Mouse (Mus musculus) embryonic fibroblast, embryonic 13.5 days (primary cell): Measurements from ENCODE around the gene Gm20696. TPM values are rescaled to one million over a fixed set of nuclear protein-coding genes. Genes with fewer than 3 reads are reported as not detected.

ENCODE experiments used
- H3K27ac ChIP-seq: 2 replicates; pipeline ENCODE4 v1.5.1; 2012; ENCODE audit warnings: low read length, control low read depth, inconsistent platforms; ENCODE audit not compliant: insufficient read depth
- H3K4me1 ChIP-seq: 2 replicates; pipeline ENCODE4 v1.6.1; 2011; ENCODE audit warnings: low read length; ENCODE audit not compliant: control insufficient read depth, insufficient read depth
- H3K4me3 ChIP-seq: 2 replicates; pipeline ENCODE4 v1.5.1; 2011; ENCODE audit warnings: mild to moderate bottlenecking, control low read depth, low read length; ENCODE audit not compliant: insufficient read depth
- CTCF ChIP-seq: IDR thresholded peaks from 2 replicates; pipeline ENCODE4 v1.5.1; 2011; ENCODE audit warnings: mild to moderate bottlenecking, control low read depth, low read length, moderate library complexity, borderline replicate concordance; ENCODE audit not compliant: insufficient read depth
- POLR2A ChIP-seq: IDR thresholded peaks from 2 replicates; pipeline ENCODE4 v1.6.1; 2011; ENCODE audit warnings: low read depth, mild to moderate bottlenecking, control low read depth, low read length, moderate library complexity
- polyA plus RNA-seq: library from polyadenylated mRNA; stranded (reverse); fragments of >200 nt; gene quantifications from 2 replicates; pipeline ENCODE4 v1.2.4, GENCODE M21; 2011; ENCODE audit warnings: low read depth; ENCODE audit not compliant: missing spikeins, insufficient read length

The Gm20696 gene
- polyA plus RNA-seq, 1 experiment, result 5.2 TPM

DNA sequence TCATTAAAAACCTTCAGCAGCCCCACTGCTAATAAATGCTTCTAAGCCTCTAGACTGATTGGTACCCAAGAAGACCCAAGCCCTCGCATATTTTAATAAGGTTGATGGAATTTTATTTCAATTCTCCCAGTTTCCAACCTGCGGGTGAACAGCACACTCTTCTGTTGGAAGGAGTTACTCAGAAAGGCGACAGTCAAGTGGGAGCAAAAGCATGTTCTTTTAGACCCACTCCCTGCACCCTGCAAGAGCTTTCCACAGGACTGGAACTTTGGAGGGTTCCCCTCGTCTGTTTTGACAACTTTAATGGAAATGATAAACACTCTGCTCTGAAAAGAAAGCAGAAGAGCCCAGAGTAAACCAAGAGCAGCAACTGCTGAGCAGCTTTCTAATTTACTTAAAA, 401.4 kb downstream of the Gm20696 start:
- Histone ChIP-seq H3K27ac (no peak overlapping the region), H3K4me3 (no peak overlapping the region), H3K4me1 (peaks cover 23% of the 10 kb centered on the region)
- TF ChIP-seq CTCF, result no peak
- no peak for TF ChIP-seq POLR2A

GRCm38 (mm10) chr6:99264192-99265093, 402.2 kb downstream of the Gm20696 start:
- no peak overlapping the region for H3K4me3 ChIP-seq
- TF ChIP-seq CTCF (no peak), POLR2A (no peak)
- H3K4me1 ChIP-seq, result peaks cover 23% of the 10 kb centered on the region
- H3K27ac ChIP-seq, result no peak overlapping the region

DNA sequence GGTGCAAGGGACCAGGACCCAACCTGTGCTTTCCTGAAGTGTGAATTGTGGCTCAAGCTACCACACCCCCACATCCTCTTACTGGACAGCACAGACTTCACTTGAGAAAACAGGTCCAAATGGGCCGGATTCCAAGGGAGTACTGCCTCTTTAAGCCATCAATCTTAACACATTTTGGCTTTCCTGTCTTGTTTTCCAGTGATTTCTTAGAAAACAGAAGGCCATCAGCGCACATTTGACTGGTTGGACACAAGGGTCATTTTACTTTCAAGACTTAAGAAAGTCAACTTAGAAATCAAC, 402.8 kb downstream of the Gm20696 start:
- TF ChIP-seq POLR2A (no peak), CTCF (no peak)
- Histone ChIP-seq H3K27ac (no peak overlapping the region), H3K4me1 (peaks cover 23% of the 10 kb centered on the region), H3K4me3 (no peak overlapping the region)

DNA sequence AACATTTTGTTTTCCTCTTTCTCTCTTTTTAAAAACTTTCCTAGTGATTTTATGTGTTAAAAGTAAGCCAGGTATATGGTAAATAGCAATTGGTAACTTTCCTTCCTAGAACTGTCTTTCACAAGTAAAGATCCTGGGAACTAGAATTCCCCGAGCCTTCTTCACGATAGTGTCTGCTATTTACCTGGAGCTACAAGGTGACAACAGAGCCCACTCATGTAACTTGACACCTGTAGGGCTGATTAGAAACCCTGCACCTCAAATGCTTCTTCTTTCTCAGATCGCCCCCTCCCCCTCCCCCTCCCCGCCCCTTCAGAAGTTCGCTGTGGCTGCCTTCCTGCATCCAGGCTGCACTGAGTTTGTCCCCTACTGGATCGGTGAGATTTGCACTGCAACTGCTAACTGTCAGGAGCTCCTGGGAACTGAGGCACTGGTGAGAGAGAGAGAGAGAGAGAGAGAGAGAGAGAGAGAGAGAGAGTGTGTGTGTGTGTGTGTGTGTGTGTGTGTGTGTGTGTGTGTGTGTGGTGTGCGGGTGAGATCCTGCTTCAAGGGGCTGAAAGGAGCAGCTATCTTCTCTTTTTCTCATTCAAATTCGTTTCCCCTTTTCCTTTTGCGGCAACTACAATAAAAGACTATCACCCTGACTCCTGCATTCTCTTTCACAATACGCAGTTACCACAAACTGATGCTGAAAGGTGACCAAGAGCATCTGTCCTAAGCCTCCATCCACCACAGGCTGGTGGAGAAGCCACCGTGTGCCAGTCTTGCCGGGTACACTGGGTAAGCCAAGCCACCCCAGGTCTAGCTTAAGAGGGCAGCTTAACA, 403.3 kb downstream of the Gm20696 start:
- no peak overlapping the region for H3K4me3 ChIP-seq
- no peak for TF ChIP-seq CTCF
- TF ChIP-seq POLR2A, result no peak
- H3K27ac ChIP-seq, result no peak overlapping the region
- peaks cover 23% of the 10 kb centered on the region for H3K4me1 ChIP-seq

DNA sequence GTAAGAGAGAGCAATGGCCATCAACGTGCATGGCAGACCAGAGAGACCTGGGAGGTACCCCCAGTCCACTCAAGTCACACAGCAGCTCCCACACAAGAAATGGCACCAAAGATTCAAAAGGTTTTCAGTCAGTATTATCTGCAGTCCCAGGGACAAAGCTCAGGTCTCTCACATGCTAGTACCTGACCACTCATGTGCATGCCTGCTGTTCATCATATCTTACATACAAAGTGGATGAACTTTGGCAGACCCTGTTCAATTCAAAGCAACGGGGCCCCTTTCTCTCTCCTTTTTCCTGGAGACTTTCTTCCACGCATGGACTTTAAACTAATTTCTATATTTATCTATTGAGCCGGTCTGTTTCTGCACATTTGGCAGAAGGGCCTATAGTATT, 404.9 kb downstream of the Gm20696 start:
- Histone ChIP-seq H3K4me1 (peaks cover 23% of the 10 kb centered on the region), H3K4me3 (no peak overlapping the region), H3K27ac (no peak overlapping the region)
- TF ChIP-seq POLR2A (no peak), CTCF (no peak)

GRCm38 (mm10) chr6:99260941-99261736, 405.5 kb downstream of the Gm20696 start:
- H3K4me3 ChIP-seq, result no peak overlapping the region
- H3K27ac ChIP-seq, result no peak overlapping the region
- H3K4me1 ChIP-seq, result peaks cover 22% of the 10 kb centered on the region
- TF ChIP-seq CTCF (no peak), POLR2A (no peak)

GRCm38 (mm10) chr6:99258346-99258745, 408.3 kb downstream of the Gm20696 start:
- TF ChIP-seq POLR2A (no peak), CTCF (no peak)
- Histone ChIP-seq H3K4me3 (no peak overlapping the region), H3K27ac (no peak overlapping the region), H3K4me1 (peaks cover 9% of the 10 kb centered on the region)

DNA sequence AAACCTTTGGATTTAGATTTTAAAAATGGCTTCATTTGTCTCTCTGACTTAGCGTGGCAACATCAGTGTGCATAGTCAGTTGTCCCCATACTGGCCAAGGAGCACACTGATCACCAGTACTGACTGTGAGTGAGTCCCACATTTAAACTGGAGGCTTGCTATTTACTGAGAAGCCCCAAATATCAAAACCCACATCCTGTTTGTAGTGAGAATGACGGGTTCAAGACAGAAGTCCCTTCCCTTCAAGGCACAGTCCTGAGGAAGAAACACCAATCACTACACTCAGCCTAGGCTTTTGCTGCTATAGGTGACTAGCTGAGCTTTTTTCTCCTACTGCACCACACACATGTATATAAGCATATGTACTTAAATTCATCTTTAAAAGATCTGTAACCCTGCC, 408.9 kb downstream of the Gm20696 start:
- Histone ChIP-seq H3K4me3 (no peak overlapping the region), H3K4me1 (peaks cover 8% of the 10 kb centered on the region), H3K27ac (no peak overlapping the region)
- TF ChIP-seq CTCF, result no peak
- no peak for TF ChIP-seq POLR2A

GRCm38 (mm10) chr6:99253331-99253730, 413.3 kb downstream of the Gm20696 start:
- H3K4me3 ChIP-seq, result no peak overlapping the region
- TF ChIP-seq CTCF, result no peak
- no peak for TF ChIP-seq POLR2A
- peaks cover 6% of the 10 kb centered on the region for H3K4me1 ChIP-seq
- no peak overlapping the region for H3K27ac ChIP-seq
